In the genomic region with DNA sequence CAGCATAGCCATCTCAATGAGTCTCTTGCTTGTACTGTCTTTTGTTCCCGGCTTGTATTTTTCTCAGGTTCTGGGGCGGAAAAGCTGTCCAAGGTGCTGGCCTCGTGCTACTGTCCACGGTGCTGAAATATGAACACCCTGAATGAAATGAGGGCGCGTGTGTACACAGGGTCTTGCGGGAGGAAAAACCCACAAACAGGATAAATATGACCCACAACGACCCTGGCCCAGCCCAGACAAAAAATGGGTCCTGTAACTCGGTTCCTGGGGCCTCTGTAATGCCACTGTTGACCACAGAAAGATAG, we compare ENCODE assay signal across 7 mouse cellular contexts. TPM values are rescaled to one million over a fixed set of nuclear protein-coding genes. Genes with fewer than 3 reads are reported as not detected.
A peak's percentile ranks its signal among the peaks of the same experiment; 100 is the strongest.
DNase-seq lines count a peak whose midpoint lies in the region; ATAC-seq and TF ChIP-seq lines count a peak whose summit lies in the region.

No protein-coding gene starts in this region.

- ATAC-seq in midbrain, postnatal 0 days (ENCODE audit: low FRiP score) = no peak

- H3K9ac ChIP-seq in midbrain, postnatal 0 days (replicated peaks; ENCODE audit: low read length, poor library complexity, severe bottlenecking) = 0 out of 2 replicates have a peak overlapping the region, but pooled peaks have one; percentile 83

- whole genome bisulfite sequencing in lung, adult 2 months = 11% methylated on average over 9 of the region's 9 CpGs
- WGBS in midbrain, postnatal 0 days = 17% methylated on average over 9 of the region's 9 CpGs

- peak overlapping the region; percentile 84; the same call in 1 of the 2 replicates for H3K27ac ChIP-seq in midbrain, postnatal 0 days (ENCODE audit: low read depth, low read length)

- H3K9me3 ChIP-seq in midbrain, postnatal 0 days (ENCODE audit: low read length) = no peaks in the 10 kb centered on the region

- H3K4me2 ChIP-seq in midbrain, postnatal 0 days (ENCODE audit: low read depth, low read length, poor library complexity, severe bottlenecking) = peak overlapping the region; percentile 69

- H3K4me3 ChIP-seq in lung, adult 2 months (replicated peaks; ENCODE audit: extremely low read depth, low read depth, low read length) = no peak overlapping the region
- peak overlapping the region; percentile 77 for H3K4me3 ChIP-seq in midbrain, postnatal 0 days (ENCODE audit: low read depth, low read length)

- H3K4me1 ChIP-seq in lung, adult 2 months (ENCODE audit: control insufficient read depth, insufficient read depth, low read length) = no peaks in the 10 kb centered on the region; the same call in 1 of the 2 replicates
- H3K4me1 ChIP-seq in midbrain, postnatal 0 days (ENCODE audit: insufficient read depth, low read length) = no peaks in the 10 kb centered on the region; the same call in 1 of the 2 replicates

- no peak for TF ChIP-seq POLR2A in lung, adult 2 months (IDR thresholded peaks at IDR 0.05; ENCODE audit: borderline replicate concordance, extremely low read depth, low read depth, low read length)

- peaks cover 11% of the 10 kb centered on the region for H3K27me3 ChIP-seq in midbrain, postnatal 0 days (ENCODE audit: insufficient read depth, low read length)

- H3K36me3 ChIP-seq in midbrain, postnatal 0 days (ENCODE audit: insufficient read depth, low read length) = no peaks in the 10 kb centered on the region

- no peak for TF ChIP-seq CTCF in lung, adult 2 months (IDR thresholded peaks at IDR 0.05; ENCODE audit: insufficient read depth, low read length)
- TF ChIP-seq CTCF in midbrain, postnatal 0 days (IDR thresholded peaks at IDR 0.05) = no peak

- DNase-seq in lung, adult 2 months = peak; percentile 49
- no peak for DNase-seq in lung, adult 18-20 months
- peak; percentile 71 for DNase-seq in c-Kit-positive CD71-negative TER-119-negative erythroid progenitor cells, embryonic 14.5 days (ENCODE audit: low read depth)
- DNase-seq in kidney, adult 9 months = peak; percentile 54
- no peak for DNase-seq in midbrain, postnatal 0 days (ENCODE audit: low spot score)
- DNase-seq in layer of hippocampus, adult 11-12 months (ENCODE audit: low spot score) = no peak
- DNase-seq in frontal cortex, adult 2 months (ENCODE audit: extremely low spot score in 1 of 2, low spot score in 1 of 2) = no peak

RNA-seq across cellular contexts. Expression of a gene that starts 0.4 kb away (rescaled TPM):
- polyA plus RNA-seq in lung, adult 2 months (2012; rRNA removed) = not detected in 2 replicates
- 4.5 and 6.2 TPM in 2 replicates for total RNA-seq in midbrain, postnatal 0 days (2014; rRNA removed)
- polyA plus RNA-seq in midbrain, postnatal 0 days (2015; fragmentation: Nextera tagmentation; extraction: Ambion mirVana) = 4.8 and 5.3 TPM in 2 replicates
- polyA plus RNA-seq in frontal cortex, adult 2 months (2012; rRNA removed) = 7.6 and 7.9 TPM in 2 replicates

RNA-seq across cellular contexts. Expression of a gene that starts 10.0 kb away (rescaled TPM):
- polyA plus RNA-seq in lung, adult 2 months (2012; rRNA removed) = 0.34 and 0.41 TPM in 2 replicates
- total RNA-seq in midbrain, postnatal 0 days (2014; rRNA removed) = 85.9 and 92.0 TPM in 2 replicates
- 79.8 and 89.0 TPM in 2 replicates for polyA plus RNA-seq in midbrain, postnatal 0 days (2015; fragmentation: Nextera tagmentation; extraction: Ambion mirVana)
- 69.0 and 76.3 TPM in 2 replicates for polyA plus RNA-seq in frontal cortex, adult 2 months (2012; rRNA removed)

RNA-seq across cellular contexts. Expression of a gene that starts 22.0 kb away (rescaled TPM):
- polyA plus RNA-seq in lung, adult 2 months (2012; rRNA removed) = not detected in 2 replicates
- total RNA-seq in midbrain, postnatal 0 days (2014; rRNA removed) = not detected in 2 replicates
- polyA plus RNA-seq in midbrain, postnatal 0 days (2015; fragmentation: Nextera tagmentation; extraction: Ambion mirVana) = not detected in 2 replicates
- polyA plus RNA-seq in frontal cortex, adult 2 months (2012; rRNA removed) = not detected in 2 replicates

RNA-seq across cellular contexts. Expression of a gene that starts 22.2 kb away (rescaled TPM):
- 93.2 and 117 TPM in 2 replicates for polyA plus RNA-seq in lung, adult 2 months (2012; rRNA removed)
- total RNA-seq in midbrain, postnatal 0 days (2014; rRNA removed) = 720 and 802 TPM in 2 replicates
- 904 and 934 TPM in 2 replicates for polyA plus RNA-seq in midbrain, postnatal 0 days (2015; fragmentation: Nextera tagmentation; extraction: Ambion mirVana)
- 318 and 332 TPM in 2 replicates for polyA plus RNA-seq in frontal cortex, adult 2 months (2012; rRNA removed)

RNA-seq across cellular contexts. Expression of a gene that starts 22.4 kb away (rescaled TPM):
- 27.4 and 30.4 TPM in 2 replicates for polyA plus RNA-seq in lung, adult 2 months (2012; rRNA removed)
- 40.5 and 48.9 TPM in 2 replicates for total RNA-seq in midbrain, postnatal 0 days (2014; rRNA removed)
- 36.5 and 39.7 TPM in 2 replicates for polyA plus RNA-seq in midbrain, postnatal 0 days (2015; fragmentation: Nextera tagmentation; extraction: Ambion mirVana)
- polyA plus RNA-seq in frontal cortex, adult 2 months (2012; rRNA removed) = 37.5 and 39.7 TPM in 2 replicates

Comparison
In these comparisons a context has a peak if more than half of its experiments do, and no peak if none do; other contexts are left out.
1. DNase-seq: peak in lung, adult 2 months (single experiment), c-Kit-positive CD71-negative TER-119-negative erythroid progenitor cells, embryonic 14.5 days (single experiment) and kidney, adult 9 months (single experiment); none in lung, adult 18-20 months (0 of 2), midbrain, postnatal 0 days (single experiment), layer of hippocampus, adult 11-12 months (single experiment) and frontal cortex, adult 2 months (0 of 2).
2. RNA of a gene that starts 10.0 kb away (polyA plus RNA-seq): 79.8 to 89.0 TPM in midbrain, postnatal 0 days and 69.0 to 76.3 TPM in frontal cortex, adult 2 months; 0.34 to 0.41 TPM in lung, adult 2 months; every median in the first group is over 10 times any median in the second.